Mouse (Mus musculus) C2C12 (cell line): ENCODE results near the gene Phldb1.

Source experiments
- CEBPB ChIP-seq: IDR thresholded peaks from one replicate; pipeline ENCODE4 v1.6.1; 2011; ENCODE audit warnings: low read depth, mild to moderate bottlenecking, control low read depth, moderate library complexity
- CTCF ChIP-seq: IDR thresholded peaks from one replicate; pipeline ENCODE4 v1.5.1; 2011; ENCODE audit not compliant: control insufficient read depth, insufficient read depth, insufficient read length
- FOSL1 ChIP-seq: IDR thresholded peaks from one replicate; pipeline ENCODE4 v1.8.0; 2011; ENCODE audit warnings: mild to moderate bottlenecking, low read length; ENCODE audit not compliant: poor library complexity, insufficient read depth, severe bottlenecking
- MAX ChIP-seq: IDR thresholded peaks from one replicate; pipeline ENCODE4 v1.6.1; 2011; ENCODE audit warnings: mild to moderate bottlenecking, control low read depth
- MYOD1 ChIP-seq: IDR thresholded peaks from one replicate; pipeline ENCODE4 v1.6.1; 2011; ENCODE audit warnings: low read depth; ENCODE audit not compliant: control insufficient read depth, insufficient read length
- MYOG ChIP-seq: IDR thresholded peaks from one replicate; pipeline ENCODE4 v1.6.1; 2011; ENCODE audit not compliant: control insufficient read depth, insufficient read length; ENCODE audit errors: extremely low read depth
- USF1 ChIP-seq: IDR thresholded peaks from one replicate; pipeline ENCODE4 v1.6.1; 2011; ENCODE audit warnings: low read depth, mild to moderate bottlenecking, control low read depth, moderate library complexity

- TF ChIP-seq CTCF (no peak), MAX (no peak), CEBPB (no peak), USF1 (no peak), MYOG (no peak), MYOD1 (no peak), FOSL1 (no peak)
Observed at GRCm38 (mm10) chr9:44688013-44688412, 47.0 kb downstream of the Phldb1 start.
